Mouse (Mus musculus): ENCODE results near the gene Opa1.

- TF ChIP-seq MYOD1 (IDR thresholded peaks at IDR 0.05; ENCODE audit: control insufficient read depth in 1 of 3, insufficient read length in 2 of 3, low read depth in 2 of 3) = no peak
- no peak for TF ChIP-seq POLR2A (IDR thresholded peaks at IDR 0.05; ENCODE audit: insufficient read length, low read depth)
- TF ChIP-seq MAX (IDR thresholded peaks at IDR 0.05; ENCODE audit: low read depth) = no peak
- no peak for TF ChIP-seq MYOG (IDR thresholded peaks at IDR 0.05; ENCODE audit: control insufficient read depth in 1 of 3, insufficient read depth in 1 of 3, insufficient read length in 2 of 3, low read depth in 2 of 3)
- TF ChIP-seq USF1 (IDR thresholded peaks at IDR 0.05; ENCODE audit: low read depth) = no peak
- no peak for TF ChIP-seq E2F4 (IDR thresholded peaks at IDR 0.05; ENCODE audit: insufficient read depth)
- TF ChIP-seq POLR2AphosphoS2 (IDR thresholded peaks at IDR 0.05; ENCODE audit: insufficient read length, low read depth) = no peak
- no peak for TF ChIP-seq TCF12 (IDR thresholded peaks at IDR 0.05; ENCODE audit: insufficient read depth, poor library complexity, severe bottlenecking)
- no peak for TF ChIP-seq CEBPB (IDR thresholded peaks at IDR 0.05; ENCODE audit: insufficient read depth, poor library complexity, severe bottlenecking)
These were observed 67.1 kb downstream of the Opa1 start for GRCm38 (mm10) chr16:29646202-29646601.

Measured in myocyte (in vitro differentiated cells).